Mouse (Mus musculus) kidney, adult 2 months (tissue): Measurements from ENCODE around the gene Vps13c. TPM values are rescaled to one million over a fixed set of nuclear protein-coding genes. Genes with fewer than 3 reads are reported as not detected.

Experiments
- DNase-seq: peaks from one replicate; pipeline ENCODE4 v3.0.0; 2021
- H3K27ac ChIP-seq: fragments of 200-500 bp; 2 replicates; pipeline ENCODE4 v1.5.1; 2012; ENCODE audit warnings: low read depth, low read length, control low read depth, inconsistent platforms; ENCODE audit not compliant: insufficient read depth
- H3K27me3 ChIP-seq: fragments of 200-500 bp; replicated peaks from 2 replicates; pipeline ENCODE4 v1.6.1; 2012; ENCODE audit warnings: mild to moderate bottlenecking, moderate library complexity, low read length, inconsistent platforms; ENCODE audit not compliant: control insufficient read depth, insufficient read depth
- H3K36me3 ChIP-seq: fragments of 200-500 bp; 2 replicates; pipeline ENCODE4 v1.6.1; 2012; ENCODE audit warnings: mild to moderate bottlenecking, moderate library complexity, low read length, inconsistent platforms; ENCODE audit not compliant: control insufficient read depth, insufficient read depth
- H3K4me1 ChIP-seq: fragments of 200-500 bp; 2 replicates; pipeline ENCODE4 v1.6.1; 2011; ENCODE audit warnings: low read length; ENCODE audit not compliant: control insufficient read depth, insufficient read depth
- H3K4me3 ChIP-seq: fragments of 200-500 bp; 2 replicates; pipeline ENCODE4 v1.5.1; 2011; ENCODE audit warnings: mild to moderate bottlenecking, low read depth, low read length, control low read depth; ENCODE audit not compliant: insufficient read depth
- CTCF ChIP-seq: fragments of 200-500 bp; conservative IDR thresholded peaks from 2 replicates; pipeline ENCODE4 v1.5.1; 2011; ENCODE audit warnings: low read depth, mild to moderate bottlenecking, control low read depth, low read length, moderate library complexity, mixed read lengths; ENCODE audit not compliant: insufficient read depth, insufficient read length
- POLR2A ChIP-seq: fragments of 200-500 bp; IDR thresholded peaks from one replicate; pipeline ENCODE4 v1.6.1; 2011; ENCODE audit warnings: low read depth, low read length, control low read depth
- WGBS: fragments of 180-500 bp; shearing (Covaris S2); methylation state at CpG from one replicate; pipeline ENCODE4 v1.1.7; 2018; 5-methylcytosine and 5-hydroxymethylcytosine counted together
- polyA plus RNA-seq: library from polyadenylated mRNA; depleted of rRNA; stranded (reverse); fragments of >200 nt; gene quantifications from 2 replicates; pipeline ENCODE4 v1.2.3, GENCODE M21; 2012

Gene Vps13c
- polyA plus RNA-seq, 1 experiment = 5.0 TPM

DNA sequence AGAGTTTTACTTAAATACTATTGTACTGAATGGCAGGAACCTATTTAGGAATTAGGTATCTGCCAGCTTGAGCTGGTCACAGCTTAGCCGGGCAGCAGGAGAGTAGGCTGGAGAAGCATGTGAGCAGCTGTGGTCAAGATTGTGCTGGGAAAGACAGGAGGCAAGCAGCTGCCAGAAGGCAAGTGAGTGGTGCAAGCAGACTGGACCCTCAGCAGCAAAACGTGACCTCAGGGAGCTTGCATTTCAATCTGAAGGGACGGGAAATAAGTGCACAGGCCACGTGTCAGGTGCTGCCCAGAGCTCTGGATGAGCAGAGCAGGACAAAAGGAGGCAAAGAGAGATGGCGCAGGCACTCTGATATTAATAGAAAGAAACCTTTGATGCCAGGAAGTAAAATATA is 60.2 kb downstream of the Vps13c start:
- no peak for TF ChIP-seq CTCF
- no peak for TF ChIP-seq POLR2A
- no peaks in the 10 kb centered on the region for H3K27me3 ChIP-seq
- H3K36me3 ChIP-seq = peaks cover 3% of the 10 kb centered on the region; the same call in 1 of the 2 replicates
- no peak for DNase-seq
- no peak overlapping the region for H3K4me3 ChIP-seq
- no peak overlapping the region for H3K27ac ChIP-seq
- 80% methylated on average over 5 of the region's 5 CpGs for WGBS
- no peaks in the 10 kb centered on the region for H3K4me1 ChIP-seq

DNA sequence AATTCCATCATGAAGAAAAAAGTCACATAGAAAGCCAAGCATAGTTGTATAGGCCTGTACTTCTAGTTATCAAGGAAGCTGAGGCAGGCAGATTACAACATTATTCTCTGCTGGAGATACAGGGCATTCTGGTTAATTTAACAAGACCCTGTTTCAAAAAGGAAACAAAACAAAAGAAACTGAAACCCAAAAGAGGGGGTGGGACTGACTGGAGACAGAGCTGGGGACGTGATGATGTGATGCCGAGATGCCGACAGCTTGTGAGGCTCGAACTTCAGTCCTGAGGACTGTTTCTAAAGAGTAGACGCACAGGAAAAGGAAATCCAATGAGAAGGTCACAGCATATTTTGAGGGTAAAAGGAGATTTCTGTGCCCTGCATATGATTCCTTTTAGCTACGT is 64.2 kb downstream of the Vps13c start:
- no peak for DNase-seq
- no peak for TF ChIP-seq CTCF
- TF ChIP-seq POLR2A = no peak
- H3K36me3 ChIP-seq = peaks cover 6% of the 10 kb centered on the region; the same call in 1 of the 2 replicates
- no peaks in the 10 kb centered on the region for H3K4me1 ChIP-seq
- no peak overlapping the region for H3K4me3 ChIP-seq
- H3K27ac ChIP-seq = no peak overlapping the region
- no peaks in the 10 kb centered on the region for H3K27me3 ChIP-seq
- 87% methylated on average over 6 of the region's 6 CpGs for WGBS

GRCm38 (mm10) chr9:67905541-67905940 is 65.3 kb downstream of the Vps13c start:
- no peak for DNase-seq
- H3K27ac ChIP-seq = no peak overlapping the region
- WGBS = 93% methylated on average over 2 of the region's 2 CpGs
- TF ChIP-seq POLR2A (no peak), CTCF (no peak)
- no peaks in the 10 kb centered on the region for H3K27me3 ChIP-seq
- H3K4me3 ChIP-seq = no peak overlapping the region
- H3K36me3 ChIP-seq = peaks cover 6% of the 10 kb centered on the region; the same call in 1 of the 2 replicates
- H3K4me1 ChIP-seq = no peaks in the 10 kb centered on the region

- 83% methylated on average over 7 of the region's 7 CpGs for WGBS
- TF ChIP-seq POLR2A (no peak), CTCF (no peak)
- no peak overlapping the region for H3K4me3 ChIP-seq
- H3K27ac ChIP-seq = no peak overlapping the region
- no peaks in the 10 kb centered on the region for H3K27me3 ChIP-seq
- H3K4me1 ChIP-seq = no peaks in the 10 kb centered on the region
- no peak for DNase-seq
- no peaks in the 10 kb centered on the region; the same call in 1 of the 2 replicates for H3K36me3 ChIP-seq
Observed at GRCm38 (mm10) chr9:67914681-67915080, 74.5 kb downstream of the Vps13c start.

DNA sequence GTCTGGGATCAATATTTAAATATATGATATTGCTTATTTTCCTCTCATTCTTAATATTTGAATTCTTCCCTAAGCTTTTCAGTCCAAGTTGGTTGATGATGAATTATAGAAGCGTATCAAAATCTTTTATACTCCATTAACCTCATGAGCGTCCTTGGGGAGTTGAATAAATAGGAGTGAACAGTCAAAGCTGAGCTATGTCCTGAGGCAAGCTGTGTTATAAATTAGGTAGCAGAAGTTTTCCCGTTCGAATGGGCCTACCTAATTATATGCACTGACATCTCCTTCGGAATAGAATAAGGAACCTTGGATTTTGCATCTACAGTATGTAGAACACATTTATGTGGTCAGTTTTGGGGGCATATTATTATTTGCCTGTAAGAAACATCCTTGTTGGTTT is 82.2 kb downstream of the Vps13c start:
- 66% methylated on average over 5 of the region's 5 CpGs for WGBS
- peaks cover 5% of the 10 kb centered on the region for H3K36me3 ChIP-seq

DNA sequence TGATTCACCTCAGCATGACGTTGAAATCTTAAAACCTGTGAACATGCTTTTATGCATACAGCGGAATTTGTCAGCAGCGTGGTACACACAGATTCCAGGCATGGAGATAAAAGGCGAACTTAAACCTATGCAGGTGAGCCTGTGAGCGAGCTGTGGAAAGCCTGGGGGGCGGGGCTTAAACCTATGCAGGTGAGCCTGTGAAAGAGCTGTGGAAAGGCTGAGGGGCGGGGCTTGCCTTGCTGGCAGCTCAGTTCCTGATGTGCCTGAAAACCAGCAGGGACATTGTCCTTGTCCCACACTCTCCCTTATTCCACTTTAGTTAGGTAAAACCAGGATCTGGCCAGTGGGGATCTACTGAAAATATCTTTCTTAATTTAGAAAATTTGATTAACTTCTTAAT is 90.4 kb downstream of the Vps13c start:
- Histone ChIP-seq H3K27ac (no peak overlapping the region), H3K4me3 (no peak overlapping the region), H3K27me3 (no peaks in the 10 kb centered on the region), H3K4me1 (no peaks in the 10 kb centered on the region), H3K36me3 (peaks cover 4% of the 10 kb centered on the region; the same call in 1 of the 2 replicates)
- no peak for TF ChIP-seq POLR2A
- no peak for TF ChIP-seq CTCF
- 87% methylated on average over 7 of the region's 7 CpGs for WGBS
- DNase-seq = no peak

More for the DNA sequence above, 82.2 kb downstream of the Vps13c start:
- no peak for TF ChIP-seq POLR2A
- TF ChIP-seq CTCF = no peak
- no peak overlapping the region for H3K4me3 ChIP-seq
- no peaks in the 10 kb centered on the region for H3K4me1 ChIP-seq
- no peak overlapping the region for H3K27ac ChIP-seq
- H3K27me3 ChIP-seq = no peaks in the 10 kb centered on the region
- no peak for DNase-seq

DNA sequence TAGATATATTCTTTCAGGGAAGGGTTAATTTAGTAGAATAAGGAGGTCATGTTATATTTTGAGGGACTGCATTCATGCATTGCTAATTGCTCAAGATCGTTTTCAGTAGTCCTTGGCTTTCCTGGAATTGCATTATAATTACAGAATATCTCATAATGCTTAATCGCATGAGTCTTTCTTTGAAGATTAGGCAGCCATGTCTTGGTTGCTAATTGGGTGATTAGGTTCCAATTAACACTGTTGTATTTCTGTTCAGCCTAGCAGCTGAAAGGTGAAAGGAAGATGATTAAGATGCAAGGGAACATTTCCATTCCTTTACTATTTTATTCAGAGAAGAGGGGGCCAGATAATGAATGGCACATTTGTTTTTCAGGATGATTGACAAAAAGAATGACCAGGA is 97.1 kb downstream of the Vps13c start:
- H3K4me1 ChIP-seq = no peaks in the 10 kb centered on the region
- no peak overlapping the region for H3K4me3 ChIP-seq
- WGBS = 57% methylated on average over 2 of the region's 2 CpGs
- TF ChIP-seq POLR2A = no peak
- no peak for TF ChIP-seq CTCF
- H3K27me3 ChIP-seq = no peaks in the 10 kb centered on the region
- H3K36me3 ChIP-seq = no peaks in the 10 kb centered on the region; the same call in none of the 2 replicates
- H3K27ac ChIP-seq = no peak overlapping the region
- no peak for DNase-seq
